Mouse (Mus musculus) small intestine, adult 2 months (tissue): ENCODE data around the gene Fgf8. TPM values are rescaled to one million over a fixed set of nuclear protein-coding genes. Genes with fewer than 3 reads are reported as not detected.

Experiments used
- H3K27ac ChIP-seq: fragments of 200-500 bp; 2 replicates; pipeline ENCODE4 v1.5.1; 2012; ENCODE audit warnings: low read depth, low read length, control low read depth, inconsistent platforms; ENCODE audit not compliant: insufficient read depth
- H3K27me3 ChIP-seq: fragments of 200-500 bp; 2 replicates; pipeline ENCODE4 v1.6.1; 2012; ENCODE audit warnings: mild to moderate bottlenecking, moderate library complexity, low read length, inconsistent platforms; ENCODE audit not compliant: control insufficient read depth, insufficient read depth
- H3K36me3 ChIP-seq: fragments of 200-500 bp; 2 replicates; pipeline ENCODE4 v1.6.1; 2012; ENCODE audit warnings: mild to moderate bottlenecking, low read length, control low read depth, inconsistent platforms; ENCODE audit not compliant: control insufficient read depth, insufficient read depth
- H3K4me1 ChIP-seq: fragments of 200-500 bp; 2 replicates; pipeline ENCODE4 v1.6.1; 2012; ENCODE audit warnings: low read length, inconsistent platforms, mixed read lengths; ENCODE audit not compliant: control insufficient read depth, insufficient read depth, insufficient read length
- H3K4me3 ChIP-seq: fragments of 200-500 bp; 2 replicates; pipeline ENCODE4 v1.5.1; 2012; ENCODE audit warnings: low read depth, mild to moderate bottlenecking, control low read depth, inconsistent platforms, low read length, moderate library complexity
- POLR2A ChIP-seq: fragments of 200-500 bp; IDR thresholded peaks from 2 replicates; pipeline ENCODE4 v1.6.1; 2012; ENCODE audit warnings: low read depth, mild to moderate bottlenecking, control low read depth, inconsistent platforms, low read length, moderate library complexity
- WGBS: fragments of 180-500 bp; shearing (Covaris S2); methylation state at CpG from one replicate; pipeline ENCODE4 v1.1.7; 2018; 5-methylcytosine and 5-hydroxymethylcytosine counted together
- polyA plus RNA-seq: library from polyadenylated mRNA; depleted of rRNA; stranded (reverse); fragments of >200 nt; gene quantifications from 2 replicates; pipeline ENCODE4 v1.2.3, GENCODE M21; 2012; rRNA removed

Fgf8 gene
- polyA plus RNA-seq, 1 experiment: not detected

DNA sequence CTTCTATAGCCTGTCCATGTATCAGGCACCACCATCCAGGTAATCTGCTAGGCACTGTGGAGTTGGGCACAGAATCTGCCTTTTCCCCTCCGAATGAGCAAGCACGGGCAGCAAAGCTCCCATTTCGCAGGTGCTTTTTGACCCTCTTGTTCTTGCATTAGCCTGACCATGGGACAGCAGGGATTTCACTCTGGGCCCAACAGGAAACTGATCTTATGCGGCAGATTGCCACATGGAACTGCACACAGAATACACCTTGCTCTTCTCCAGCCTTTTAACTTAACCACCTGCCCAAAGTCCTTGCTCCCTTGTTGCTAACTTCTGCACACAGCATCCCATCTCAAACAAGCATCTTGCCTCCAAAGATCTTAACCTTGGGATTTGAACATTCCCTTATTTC, 55.7 kb downstream of the Fgf8 start:
- no peaks in the 10 kb centered on the region; the same call in 1 of the 2 replicates for H3K27me3 ChIP-seq
- H3K36me3 ChIP-seq: no peaks in the 10 kb centered on the region
- H3K27ac ChIP-seq: no peak overlapping the region
- TF ChIP-seq POLR2A: no peak
- WGBS: 67% methylated on average over 4 of the region's 4 CpGs
- H3K4me1 ChIP-seq: no peaks in the 10 kb centered on the region
- H3K4me3 ChIP-seq: no peak overlapping the region

Other genes with a start within 250 kb of the Fgf8 start
- 4.2 and 7.2 TPM in 2 replicates for gene Poll, start 182.4 kb downstream of the Fgf8 start, polyA plus RNA-seq
- 2.2 and 3.0 TPM in 2 replicates for gene Gm17018, start 182.3 kb downstream of the Fgf8 start, polyA plus RNA-seq
- gene Fbxw4, start 82.6 kb downstream of the Fgf8 start, polyA plus RNA-seq: 23.9 and 44.8 TPM in 2 replicates
- gene Npm3, start 6.7 kb upstream of the Fgf8 start, polyA plus RNA-seq: 12.9 and 24.5 TPM in 2 replicates
- gene Mgea5, start 40.9 kb upstream of the Fgf8 start, polyA plus RNA-seq: 3.4 and 8.3 TPM in 2 replicates
- 5.9 and 6.5 TPM in 2 replicates for gene Kcnip2, start 73.1 kb upstream of the Fgf8 start, polyA plus RNA-seq